Mouse (Mus musculus): ENCODE results near the gene Helz. TPM values are rescaled to one million over a fixed set of nuclear protein-coding genes. Genes with fewer than 3 reads are reported as not detected.
"Not testable (repeated sequence)": the region's sequence is repeated elsewhere in the genome, so short reads cannot be mapped to it uniquely, and the experiment has no call there.

Gene Helz
- polyA plus RNA-seq, 1 experiment from 2014 or later = 18.1 TPM

- no peaks in the 10 kb centered on the region for H3K36me3 ChIP-seq (ENCODE audit: control insufficient read depth, insufficient read depth, low read length)
- 63% methylated on average over 1 of the region's 1 CpGs for WGBS (ENCODE audit: insufficient replicate concordance)
- no peaks in the 10 kb centered on the region for H3K9me3 ChIP-seq (replicated peaks; ENCODE audit: control insufficient read depth, low read length)
- no peak overlapping the region for H3K27ac ChIP-seq (ENCODE audit: low read depth, low read length)
- no peak for ATAC-seq (replicated peaks; ENCODE audit: insufficient number of reproducible peaks, low FRiP score, low TSS enrichment)
- no peaks in the 10 kb centered on the region for H3K27me3 ChIP-seq (ENCODE audit: control insufficient read depth, insufficient read depth, low read length)
- no peak overlapping the region for H3K4me2 ChIP-seq
- H3K4me1 ChIP-seq (ENCODE audit: control insufficient read depth, insufficient read depth, low read length) = no peaks in the 10 kb centered on the region
- H3K4me3 ChIP-seq (ENCODE audit: low read depth, low read length) = no peak overlapping the region
- H3K9ac ChIP-seq (ENCODE audit: low read depth, low read length) = no peak overlapping the region
Measured at GRCm38 (mm10) chr11:107540339-107540738, 7.4 kb upstream of the Helz start.

DNA sequence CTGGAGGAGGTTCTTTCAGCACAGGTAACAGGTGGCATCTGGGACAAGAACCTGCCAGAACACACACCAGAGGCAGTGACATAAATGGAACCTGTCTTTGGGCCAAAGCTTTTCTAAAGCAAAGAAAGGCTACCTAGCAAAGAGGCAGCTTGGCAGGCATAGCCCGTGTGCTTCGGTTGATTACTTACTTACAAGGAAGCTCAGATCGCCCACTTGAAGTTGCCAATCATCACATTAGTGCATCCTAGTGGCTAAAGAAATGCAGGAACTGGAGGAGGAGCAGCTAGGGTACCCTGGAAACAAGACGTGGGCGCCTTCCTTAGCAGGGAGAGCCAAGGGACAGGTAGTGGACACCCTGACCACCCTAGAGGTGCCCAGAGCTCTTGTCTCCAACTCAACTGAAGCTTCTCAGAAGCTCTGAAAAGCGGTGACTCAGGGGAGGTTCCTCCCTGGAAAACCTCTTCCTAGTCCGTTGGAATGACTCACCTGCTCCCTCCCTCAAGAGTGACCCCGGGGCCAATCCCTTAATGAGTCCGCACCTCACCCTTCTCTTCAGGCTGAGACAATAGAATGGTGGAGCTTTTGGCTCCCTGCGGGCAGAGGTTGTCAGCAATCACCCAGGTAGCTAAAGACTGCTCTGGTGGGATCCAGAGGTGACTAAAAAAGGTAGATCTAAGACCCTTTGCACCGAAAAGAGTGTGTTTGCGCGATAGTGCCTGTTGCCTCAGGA is 1.8 kb upstream of the Helz start:
- Histone ChIP-seq H3K4me1 (ENCODE audit: control insufficient read depth, insufficient read depth, low read length) (peaks cover 7% of the 10 kb centered on the region; the same call in 1 of the 2 replicates), H3K9me3 (replicated peaks; ENCODE audit: control insufficient read depth, low read length) (no peaks in the 10 kb centered on the region), H3K4me2 (peak overlapping the region; percentile 98), H3K36me3 (ENCODE audit: control insufficient read depth, insufficient read depth, low read length) (0 out of 2 replicates have a peak, but pooled peaks cover 2% of the 10 kb centered on the region), H3K27ac (ENCODE audit: low read depth, low read length) (no peak overlapping the region), H3K9ac (ENCODE audit: low read depth, low read length) (no peak overlapping the region), H3K27me3 (ENCODE audit: control insufficient read depth, insufficient read depth, low read length) (no peaks in the 10 kb centered on the region), H3K4me3 (ENCODE audit: low read depth, low read length) (peak overlapping the region; percentile 96; the same call in 1 of the 2 replicates)
- 20% methylated on average over 13 of the region's 13 CpGs for WGBS (ENCODE audit: insufficient replicate concordance)
- no peak for ATAC-seq (replicated peaks; ENCODE audit: insufficient number of reproducible peaks, low FRiP score, low TSS enrichment)

GRCm38 (mm10) chr11:107546667-107547301 is 946 bp upstream of the Helz start:
- Histone ChIP-seq H3K4me1 (ENCODE audit: control insufficient read depth, insufficient read depth, low read length) (peaks cover 13% of the 10 kb centered on the region), H3K4me2 (peak overlapping the region; percentile 98), H3K27me3 (ENCODE audit: control insufficient read depth, insufficient read depth, low read length) (no peaks in the 10 kb centered on the region), H3K27ac (ENCODE audit: low read depth, low read length) (peak overlapping the region; percentile 60; the same call in 1 of the 2 replicates), H3K9ac (ENCODE audit: low read depth, low read length) (peak overlapping the region; percentile 88), H3K4me3 (ENCODE audit: low read depth, low read length) (peak overlapping the region; percentile 96), H3K9me3 (replicated peaks; ENCODE audit: control insufficient read depth, low read length) (no peaks in the 10 kb centered on the region), H3K36me3 (ENCODE audit: control insufficient read depth, insufficient read depth, low read length) (0 out of 2 replicates have a peak, but pooled peaks cover 2% of the 10 kb centered on the region)
- peak; percentile 56; the same call in 1 of the 2 replicates for ATAC-seq (replicated peaks; ENCODE audit: insufficient number of reproducible peaks, low FRiP score, low TSS enrichment)
- 1% methylated on average over 35 of the region's 37 CpGs for WGBS (ENCODE audit: insufficient replicate concordance)

DNA sequence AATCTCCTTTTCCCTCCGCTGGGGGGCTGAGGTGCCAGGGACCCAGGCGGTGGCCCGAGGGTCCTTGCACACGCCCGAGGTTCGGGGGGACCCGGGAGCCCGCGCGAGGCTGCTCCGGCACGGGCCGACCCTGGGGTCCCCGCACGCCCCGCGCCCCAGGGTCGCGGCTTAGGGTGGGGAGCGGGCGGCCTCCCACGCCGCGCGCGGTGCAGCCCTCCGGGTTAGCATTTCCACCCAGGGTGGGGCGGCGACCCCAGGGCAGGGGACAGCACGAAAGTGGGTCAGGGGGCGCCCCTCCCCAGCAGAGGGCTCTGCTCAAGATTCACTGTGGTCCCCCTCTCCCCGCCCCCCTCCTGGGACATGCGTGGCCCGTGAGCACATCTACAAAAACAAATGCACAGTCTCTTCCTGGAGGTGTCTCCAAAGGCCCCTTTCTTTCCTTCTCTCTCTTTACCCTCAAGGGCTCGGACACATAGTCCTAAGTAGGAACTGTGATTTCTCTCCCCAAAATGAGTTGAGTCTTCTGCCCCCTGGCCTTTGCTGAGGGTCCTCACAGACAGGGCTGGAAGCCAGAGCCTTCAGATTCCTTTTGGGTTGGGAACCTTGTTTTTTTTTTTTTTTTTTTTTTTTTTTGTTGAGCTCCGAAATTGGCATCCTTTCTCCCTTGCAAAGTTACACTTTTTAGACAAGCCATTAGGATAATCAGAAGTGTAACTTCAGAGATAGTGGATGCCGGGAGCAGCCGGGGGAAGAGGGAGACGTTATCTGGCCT is 660 bp downstream of the Helz start:
- H3K27ac ChIP-seq (ENCODE audit: low read depth, low read length) = peak overlapping the region; percentile 60
- peak; percentile 8; the same call in 1 of the 2 replicates for ATAC-seq (replicated peaks; ENCODE audit: insufficient number of reproducible peaks, low FRiP score, low TSS enrichment)
- no peaks in the 10 kb centered on the region for H3K9me3 ChIP-seq (replicated peaks; ENCODE audit: control insufficient read depth, low read length)
- H3K4me1 ChIP-seq (ENCODE audit: control insufficient read depth, insufficient read depth, low read length) = peaks cover 13% of the 10 kb centered on the region
- peak overlapping the region; percentile 96 for H3K4me3 ChIP-seq (ENCODE audit: low read depth, low read length)
- H3K9ac ChIP-seq (ENCODE audit: low read depth, low read length) = peak overlapping the region; percentile 88
- 0 out of 2 replicates have a peak, but pooled peaks cover 5% of the 10 kb centered on the region for H3K36me3 ChIP-seq (ENCODE audit: control insufficient read depth, insufficient read depth, low read length)
- H3K27me3 ChIP-seq (ENCODE audit: control insufficient read depth, insufficient read depth, low read length) = no peaks in the 10 kb centered on the region
- peak overlapping the region; percentile 98 for H3K4me2 ChIP-seq
- 2% methylated on average over 38 of the region's 39 CpGs for WGBS (ENCODE audit: insufficient replicate concordance)

DNA sequence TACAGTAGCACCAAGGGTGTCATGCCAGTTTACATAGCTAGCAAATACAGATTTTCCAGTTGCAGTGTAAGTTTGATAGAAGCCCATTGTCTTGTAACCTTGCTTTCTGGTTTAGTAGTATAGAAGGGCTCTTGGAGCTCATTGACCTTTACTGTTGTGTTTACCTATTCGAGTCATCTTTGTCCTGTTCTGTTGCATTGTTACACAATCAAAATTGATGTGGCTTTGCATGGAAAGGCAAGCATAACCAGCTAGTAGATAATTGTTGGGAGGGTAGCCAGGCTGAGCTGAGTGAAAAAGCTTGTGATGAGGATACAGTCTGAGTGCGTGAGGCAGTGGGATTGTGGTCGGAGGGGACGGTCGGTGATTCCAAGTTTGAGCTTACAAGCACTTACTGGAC is 12.1 kb downstream of the Helz start:
- H3K4me2 ChIP-seq = no peak overlapping the region
- 93% methylated on average over 5 of the region's 5 CpGs for WGBS (ENCODE audit: insufficient replicate concordance)
- no peaks in the 10 kb centered on the region for H3K27me3 ChIP-seq (ENCODE audit: control insufficient read depth, insufficient read depth, low read length)
- H3K4me1 ChIP-seq (ENCODE audit: control insufficient read depth, insufficient read depth, low read length) = no peaks in the 10 kb centered on the region
- peaks cover 18% of the 10 kb centered on the region for H3K36me3 ChIP-seq (ENCODE audit: control insufficient read depth, insufficient read depth, low read length)
- H3K4me3 ChIP-seq (ENCODE audit: low read depth, low read length) = no peak overlapping the region
- H3K27ac ChIP-seq (ENCODE audit: low read depth, low read length) = no peak overlapping the region
- no peak overlapping the region for H3K9ac ChIP-seq (ENCODE audit: low read depth, low read length)
- no peak for ATAC-seq (replicated peaks; ENCODE audit: insufficient number of reproducible peaks, low FRiP score, low TSS enrichment)
- H3K9me3 ChIP-seq (replicated peaks; ENCODE audit: control insufficient read depth, low read length) = no peaks in the 10 kb centered on the region

DNA sequence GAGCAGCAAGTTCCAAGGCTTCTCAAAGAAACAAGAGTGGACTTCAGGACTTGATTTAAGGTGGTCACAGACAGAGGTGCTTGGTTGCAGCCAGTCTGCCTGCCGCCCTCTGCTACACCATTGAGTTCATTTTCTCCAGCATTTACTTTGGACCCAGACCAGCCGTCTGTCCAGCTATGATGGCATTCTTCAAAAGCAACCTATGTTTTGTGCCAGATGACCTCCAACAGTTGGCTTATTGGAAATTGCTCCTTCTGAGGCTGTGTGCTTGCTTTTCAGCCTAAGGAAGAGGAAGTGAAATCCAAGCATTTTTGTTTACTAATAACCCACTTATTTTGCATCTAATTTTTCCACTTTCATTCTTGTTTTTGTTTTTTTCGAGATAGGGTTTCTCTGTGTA is 19.7 kb downstream of the Helz start:
- Histone ChIP-seq H3K27me3 (ENCODE audit: control insufficient read depth, insufficient read depth, low read length) (no peaks in the 10 kb centered on the region), H3K27ac (ENCODE audit: low read depth, low read length) (no peak overlapping the region), H3K9me3 (replicated peaks; ENCODE audit: control insufficient read depth, low read length) (no peaks in the 10 kb centered on the region), H3K4me2 (no peak overlapping the region), H3K4me3 (ENCODE audit: low read depth, low read length) (no peak overlapping the region), H3K4me1 (ENCODE audit: control insufficient read depth, insufficient read depth, low read length) (0 out of 2 replicates have a peak, but pooled peaks cover 4% of the 10 kb centered on the region), H3K36me3 (ENCODE audit: control insufficient read depth, insufficient read depth, low read length) (peaks cover 3% of the 10 kb centered on the region; the same call in 1 of the 2 replicates), H3K9ac (ENCODE audit: low read depth, low read length) (no peak overlapping the region)
- 88% methylated on average over 3 of the region's 3 CpGs for WGBS (ENCODE audit: insufficient replicate concordance)
- ATAC-seq (replicated peaks; ENCODE audit: insufficient number of reproducible peaks, low FRiP score, low TSS enrichment) = no peak

- no peak overlapping the region for H3K4me3 ChIP-seq (ENCODE audit: low read depth, low read length)
- no peaks in the 10 kb centered on the region; the same call in 1 of the 2 replicates for H3K36me3 ChIP-seq (ENCODE audit: control insufficient read depth, insufficient read depth, low read length)
- H3K27me3 ChIP-seq (ENCODE audit: control insufficient read depth, insufficient read depth, low read length) = no peaks in the 10 kb centered on the region
- no peak overlapping the region for H3K9ac ChIP-seq (ENCODE audit: low read depth, low read length)
- WGBS (ENCODE audit: insufficient replicate concordance) = 92% methylated on average over 6 of the region's 6 CpGs
- H3K4me2 ChIP-seq = no peak overlapping the region
- ATAC-seq (replicated peaks; ENCODE audit: insufficient number of reproducible peaks, low FRiP score, low TSS enrichment) = no peak
- H3K9me3 ChIP-seq (replicated peaks; ENCODE audit: control insufficient read depth, low read length) = no peaks in the 10 kb centered on the region
- peaks cover 14% of the 10 kb centered on the region for H3K4me1 ChIP-seq (ENCODE audit: control insufficient read depth, insufficient read depth, low read length)
- H3K27ac ChIP-seq (ENCODE audit: low read depth, low read length) = no peak overlapping the region
Measured at GRCm38 (mm10) chr11:107568466-107568995, 20.8 kb downstream of the Helz start.

DNA sequence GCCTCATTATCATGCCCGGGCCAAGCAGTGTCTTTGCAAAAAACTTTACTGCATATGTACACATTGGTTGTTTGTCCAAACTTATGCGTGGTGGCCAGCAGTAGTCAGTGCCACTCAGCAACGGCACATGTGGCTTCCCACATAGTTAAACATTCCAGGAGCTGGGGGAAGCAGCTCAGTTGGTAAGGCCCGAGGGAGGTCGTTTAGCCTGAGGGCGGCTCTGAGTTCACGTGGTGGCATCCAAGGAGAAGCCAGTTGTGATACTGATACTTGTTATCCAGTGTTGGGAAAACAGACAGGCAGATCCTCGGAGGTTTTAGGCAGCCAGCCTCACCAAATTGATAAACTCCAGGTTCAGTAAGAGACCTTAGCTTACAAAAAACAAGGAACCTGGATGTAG is 23.2 kb downstream of the Helz start:
- ATAC-seq (replicated peaks; ENCODE audit: insufficient number of reproducible peaks, low FRiP score, low TSS enrichment); H3K9ac ChIP-seq (ENCODE audit: low read depth, low read length); H3K27ac ChIP-seq (ENCODE audit: low read depth, low read length); H3K27me3 ChIP-seq (ENCODE audit: control insufficient read depth, insufficient read depth, low read length); H3K36me3 ChIP-seq (ENCODE audit: control insufficient read depth, insufficient read depth, low read length); H3K4me3 ChIP-seq (ENCODE audit: low read depth, low read length); H3K9me3 ChIP-seq (replicated peaks; ENCODE audit: control insufficient read depth, low read length); H3K4me2 ChIP-seq: not testable (repeated sequence)
- WGBS (ENCODE audit: insufficient replicate concordance) = 79% methylated on average over 8 of the region's 8 CpGs
- H3K4me1 ChIP-seq (ENCODE audit: control insufficient read depth, insufficient read depth, low read length) = peaks cover 23% of the 10 kb centered on the region
